Mouse (Mus musculus) MEL (cell line): Measurements from ENCODE around the gene Hltf. TPM values are rescaled to one million over a fixed set of nuclear protein-coding genes. Genes with fewer than 3 reads are reported as not detected.
A peak's percentile ranks its signal among the peaks of the same experiment; 100 is the strongest.

ENCODE experiments used
- DNase-seq: peaks from one replicate; pipeline ENCODE4 v3.0.0; 2011; ENCODE audit warnings: low read depth, low spot score
- H3K27ac ChIP-seq: 2 replicates; pipeline ENCODE4 v1.5.1; 2012; ENCODE audit warnings: low read depth, mild to moderate bottlenecking, control low read depth, low read length, moderate library complexity; ENCODE audit not compliant: control insufficient read depth
- H3K27me3 ChIP-seq, 2 experiments: fragments of 150-350 bp in 1 of 2; sonication (generic) in 1 of 2; 2 replicates each; pipeline ENCODE4 v1.6.1; 2012; ENCODE audit warnings: low read length in 2 of 2, mild to moderate bottlenecking in 2 of 2, improper control_type of control experiment in 1 of 2, moderate library complexity in 1 of 2; ENCODE audit not compliant: insufficient read depth in 2 of 2, control insufficient read depth in 1 of 2
- H3K36me3 ChIP-seq, 2 experiments: 2 replicates each; pipeline ENCODE4 v1.6.1; 2012 to 2014; ENCODE audit warnings: low read length in 2 of 2, improper control_type of control experiment in 1 of 2, inconsistent platforms in 1 of 2, mild to moderate bottlenecking in 1 of 2; ENCODE audit not compliant: insufficient read depth in 2 of 2, control insufficient read depth in 1 of 2
- H3K4me1 ChIP-seq, 2 experiments: fragments of 150-350 bp in 1 of 2; sonication (generic) in 1 of 2; 2 replicates each; pipeline ENCODE4 v1.6.1; 2012; ENCODE audit warnings: low read length in 2 of 2, improper control_type of control experiment in 1 of 2, mild to moderate bottlenecking in 1 of 2; ENCODE audit not compliant: insufficient read depth in 2 of 2, control insufficient read depth in 1 of 2
- H3K4me3 ChIP-seq, 2 experiments: fragments of 150-350 bp in 1 of 2; sonication (generic) in 1 of 2; 2 replicates each; pipeline ENCODE4 v1.5.1; 2012; ENCODE audit warnings: low read depth in 2 of 2, low read length in 2 of 2, mild to moderate bottlenecking in 2 of 2, moderate library complexity in 2 of 2, control low read depth in 1 of 2, improper control_type of control experiment in 1 of 2; ENCODE audit not compliant: control insufficient read depth in 1 of 2, insufficient read depth in 1 of 2
- H3K79me2 ChIP-seq: 2 replicates; pipeline ENCODE4 v1.6.1; 2012; ENCODE audit warnings: mild to moderate bottlenecking, low read length, moderate library complexity; ENCODE audit not compliant: control insufficient read depth, poor library complexity, insufficient read depth
- H3K9ac ChIP-seq: 2 replicates; pipeline ENCODE4 v1.6.1; 2012; ENCODE audit warnings: low read depth, mild to moderate bottlenecking, control low read depth, low read length, moderate library complexity; ENCODE audit not compliant: control insufficient read depth, poor library complexity, severe bottlenecking
- H3K9me3 ChIP-seq: fragments of 150-350 bp; sonication (generic); replicated peaks from 2 replicates; pipeline ENCODE4 v1.6.1; 2012; ENCODE audit warnings: mild to moderate bottlenecking, low read length, improper control_type of control experiment, moderate library complexity; ENCODE audit not compliant: insufficient read depth
- E2F4 ChIP-seq: IDR thresholded peaks from 2 replicates; pipeline ENCODE4 v1.6.1; 2011; ENCODE audit warnings: low read depth, low read length, improper control_type of control experiment, borderline replicate concordance
- EP300 ChIP-seq, 2 experiments: IDR thresholded peaks; 2 replicates each; pipeline ENCODE4 v1.6.1; 2011; ENCODE audit warnings: improper control_type of control experiment in 2 of 2, low read length in 2 of 2, low read depth in 1 of 2, mild to moderate bottlenecking in 1 of 2
- GATA1 ChIP-seq: IDR thresholded peaks from 2 replicates; pipeline ENCODE4 v1.6.1; 2011; ENCODE audit warnings: low read depth, low read length, improper control_type of control experiment
- HCFC1 ChIP-seq: IDR thresholded peaks from 2 replicates; pipeline ENCODE4 v1.6.1; 2012; ENCODE audit warnings: low read depth, mild to moderate bottlenecking, inconsistent platforms, low read length, improper control_type of control experiment, moderate library complexity
- MAZ ChIP-seq: IDR thresholded peaks from 2 replicates; pipeline ENCODE4 v1.6.1; 2012; ENCODE audit warnings: low read depth, mild to moderate bottlenecking, inconsistent platforms, low read length, improper control_type of control experiment
- MEF2A ChIP-seq: IDR thresholded peaks from 2 replicates; pipeline ENCODE4 v1.6.1; 2014; ENCODE audit warnings: low read depth, mild to moderate bottlenecking, inconsistent platforms, low read length, improper control_type of control experiment; ENCODE audit not compliant: poor library complexity, insufficient replicate concordance, severe bottlenecking; ENCODE audit errors: extremely low read depth
- POLR2A ChIP-seq, 2 experiments: IDR thresholded peaks; 2 replicates each; pipeline ENCODE4 v1.6.1; 2011 to 2012; ENCODE audit warnings: low read length in 2 of 2, mild to moderate bottlenecking in 2 of 2, control low read depth in 1 of 2, improper control_type of control experiment in 1 of 2, low read depth in 1 of 2, moderate library complexity in 1 of 2; ENCODE audit not compliant: control insufficient read depth in 1 of 2, insufficient read depth in 1 of 2, poor library complexity in 1 of 2
- RAD21 ChIP-seq: IDR thresholded peaks from 2 replicates; pipeline ENCODE4 v1.6.1; 2011; ENCODE audit warnings: mild to moderate bottlenecking, low read depth, low read length, improper control_type of control experiment
- RCOR1 ChIP-seq: IDR thresholded peaks from 2 replicates; pipeline ENCODE4 v1.6.1; 2012; ENCODE audit warnings: low read depth, mild to moderate bottlenecking, inconsistent platforms, low read length, improper control_type of control experiment
- TCF12 ChIP-seq: IDR thresholded peaks from 2 replicates; pipeline ENCODE4 v1.6.1; 2014; ENCODE audit warnings: low read depth, mild to moderate bottlenecking, inconsistent platforms, low read length, improper control_type of control experiment, moderate library complexity
- UBTF ChIP-seq: IDR thresholded peaks from 2 replicates; pipeline ENCODE4 v1.6.1; 2012; ENCODE audit warnings: low read depth, mild to moderate bottlenecking, inconsistent platforms, low read length, improper control_type of control experiment, moderate library complexity, borderline replicate concordance; ENCODE audit not compliant: insufficient read depth
- USF1 ChIP-seq: IDR thresholded peaks from 2 replicates; pipeline ENCODE4 v1.6.1; 2014; ENCODE audit warnings: low read depth, mild to moderate bottlenecking, inconsistent platforms, low read length, improper control_type of control experiment, moderate library complexity
- USF2 ChIP-seq, 2 experiments: IDR thresholded peaks; 2 replicates each; pipeline ENCODE4 v1.6.1; 2011 to 2012; ENCODE audit warnings: improper control_type of control experiment in 2 of 2, low read length in 2 of 2, borderline replicate concordance in 1 of 2, inconsistent platforms in 1 of 2, low read depth in 1 of 2, mild to moderate bottlenecking in 1 of 2; ENCODE audit not compliant: insufficient read depth in 1 of 2
- ZKSCAN1 ChIP-seq: IDR thresholded peaks from 2 replicates; pipeline ENCODE4 v1.6.1; 2012; ENCODE audit warnings: low read depth, mild to moderate bottlenecking, inconsistent platforms, low read length, improper control_type of control experiment, moderate library complexity
- ZMIZ1 ChIP-seq: IDR thresholded peaks from 2 replicates; pipeline ENCODE4 v1.6.1; 2012; ENCODE audit warnings: low read depth, mild to moderate bottlenecking, inconsistent platforms, low read length, improper control_type of control experiment, moderate library complexity
- polyA plus RNA-seq, 2 experiments: library from polyadenylated mRNA; stranded (reverse) in 1 of 2; unstranded in 1 of 2; fragments of >175 nt in 1 of 2; fragments of >200 nt in 1 of 2; gene quantifications; 2 replicates each; pipeline versions ENCODE4 v1.2.1 to v1.2.4; 2012; ENCODE audit warnings: low replicate concordance in 2 of 2, low read depth in 1 of 2; ENCODE audit not compliant: insufficient read length in 2 of 2, insufficient read depth in 1 of 2, missing spikeins in 1 of 2
- total RNA-seq: library from RNA; depleted of rRNA; stranded (reverse); fragments of 300-350 nt; gene quantifications from 2 replicates; pipeline ENCODE4 v1.2.3, GENCODE M21; 2012; rRNA removed

Gene Hltf
- total and polyA plus RNA-seq, 3 experiments = 9.8 to 10.0 TPM; not detected in 1

DNA sequence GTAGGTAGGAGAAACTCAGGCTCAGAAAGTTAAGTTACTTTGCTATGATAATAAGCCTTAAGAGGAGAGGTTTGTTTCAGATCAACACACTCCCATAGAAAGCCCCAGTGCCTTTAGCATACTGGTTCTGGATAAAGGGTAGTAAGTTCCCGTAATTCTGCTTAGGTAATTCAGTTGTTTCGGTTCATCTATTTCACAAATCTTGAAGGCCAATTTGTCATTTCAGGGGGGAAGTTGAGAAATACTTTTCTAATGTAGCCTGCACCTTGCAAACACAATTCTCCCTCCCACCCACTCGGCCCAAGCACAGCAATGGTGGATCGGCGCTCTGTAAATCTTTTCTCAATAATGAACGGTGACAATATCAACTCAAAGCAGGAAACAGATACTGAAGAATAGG lies 97.9 kb downstream of the Hltf start:
- Histone ChIP-seq H3K9ac (peak overlapping the region; percentile 98), H3K36me3 (peaks cover 0 to 10% of the 10 kb centered on the region in 2 experiments; a peak in 3 of 4 replicates), H3K4me3 (peak overlapping the region; percentile 91 to 92; a peak in 3 of 4 replicates), H3K27ac (no peak overlapping the region), H3K79me2 (peaks cover 14% of the 10 kb centered on the region), H3K4me1 (peaks cover 0 to 5% of the 10 kb centered on the region in 2 experiments; a peak in 2 of 4 replicates), H3K27me3 (no peaks in the 10 kb centered on the region), H3K9me3 (peaks cover 2% of the 10 kb centered on the region; the same call in 1 of the 2 replicates)
- DNase-seq = peak; percentile 53
- TF ChIP-seq E2F4 = no peak
- no peak for TF ChIP-seq ZKSCAN1
- TF ChIP-seq HCFC1 = no peak
- TF ChIP-seq USF2 (IDR thresholded peaks at IDR 0.05; ENCODE audit: borderline replicate concordance in 1 of 2, insufficient read depth in 1 of 2, low read depth in 1 of 2, low read length in 2 of 2) = no peak
- no peak for TF ChIP-seq TCF12
- no peak for TF ChIP-seq MEF2A

DNA sequence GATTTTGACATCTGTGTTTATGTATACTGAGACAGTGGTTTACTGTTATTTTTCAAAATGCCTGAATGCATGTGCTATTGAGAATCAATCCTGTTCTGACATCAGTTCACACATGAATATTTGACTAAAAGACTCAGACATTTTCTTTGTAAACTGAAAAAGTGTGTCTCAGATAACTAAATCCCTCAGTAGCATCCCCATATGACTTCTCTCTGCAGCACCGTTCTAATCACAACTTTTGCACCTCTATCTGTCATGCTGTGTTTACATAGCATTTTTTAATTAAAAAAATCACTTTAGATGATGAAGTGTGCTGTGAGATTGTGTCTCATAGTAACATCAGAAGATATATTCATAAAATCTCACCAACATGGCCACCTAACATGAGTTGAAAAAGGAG lies 109.9 kb downstream of the Hltf start:
- no peaks in the 10 kb centered on the region for H3K36me3 ChIP-seq
- H3K79me2 ChIP-seq = no peaks in the 10 kb centered on the region
- no peaks in the 10 kb centered on the region; a peak in 1 of 4 replicates for H3K27me3 ChIP-seq
- TF ChIP-seq RAD21 (no peak), POLR2A (IDR thresholded peaks at IDR 0.05; ENCODE audit: control insufficient read depth in 1 of 2, insufficient read depth in 1 of 2, low read depth in 1 of 2, low read length in 2 of 2, poor library complexity in 1 of 2) (no peak), MEF2A (no peak), UBTF (no peak), RCOR1 (no peak), GATA1 (no peak), MAZ (no peak), EP300 (IDR thresholded peaks at IDR 0.05; ENCODE audit: low read depth in 1 of 2, low read length in 2 of 2) (no peak), ZMIZ1 (no peak), USF1 (no peak)
- TF ChIP-seq, all 39 proteins: peak for 0
- DNase-seq = no peak
- H3K9ac ChIP-seq = no peak overlapping the region
- H3K27ac ChIP-seq = no peak overlapping the region
- no peak overlapping the region for H3K4me3 ChIP-seq
- H3K9me3 ChIP-seq = no peaks in the 10 kb centered on the region
- H3K4me1 ChIP-seq = no peaks in the 10 kb centered on the region

Other genes with a start within 250 kb of the Hltf start
- not detected in 2 replicates for gene Cp, start 100.8 kb upstream of the Hltf start, total RNA-seq
- gene Cp, start 100.8 kb upstream of the Hltf start, polyA plus RNA-seq = under 1 TPM in 1 of 2 experiments, not detected in 1; 0.04 TPM
- 7.0 and 9.2 TPM in 2 replicates for gene Hps3, start 22.5 kb upstream of the Hltf start, total RNA-seq
- gene Hps3, start 22.5 kb upstream of the Hltf start, polyA plus RNA-seq = 10 to 100 TPM in 1 of 2 experiments, not detected in 1; 10.5 TPM
- gene Gyg, start 97.5 kb downstream of the Hltf start, total RNA-seq = 23.1 and 23.8 TPM in 2 replicates
- gene Gyg, start 97.5 kb downstream of the Hltf start, polyA plus RNA-seq = 100 to 1,000 TPM in 1 of 2 experiments, 10 to 100 TPM in 1; 41.0 to 207 TPM
- gene Cpa3, start 184.4 kb downstream of the Hltf start, total RNA-seq = 1.6 and 3.7 TPM in 2 replicates
- under 1 TPM in 1 of 2 experiments, not detected in 1; 0.24 TPM for gene Cpa3, start 184.4 kb downstream of the Hltf start, polyA plus RNA-seq
- not detected in 2 replicates for gene Cpb1, start 217.9 kb downstream of the Hltf start, total RNA-seq
- gene Cpb1, start 217.9 kb downstream of the Hltf start, polyA plus RNA-seq = not detected